Mouse (Mus musculus): ENCODE results near the gene Sh3bp1. TPM values are rescaled to one million over a fixed set of nuclear protein-coding genes. Genes with fewer than 3 reads are reported as not detected.

Sh3bp1 gene
- polyA plus RNA-seq, 1 experiment from 2014 or later, result 41.8 TPM

DNA sequence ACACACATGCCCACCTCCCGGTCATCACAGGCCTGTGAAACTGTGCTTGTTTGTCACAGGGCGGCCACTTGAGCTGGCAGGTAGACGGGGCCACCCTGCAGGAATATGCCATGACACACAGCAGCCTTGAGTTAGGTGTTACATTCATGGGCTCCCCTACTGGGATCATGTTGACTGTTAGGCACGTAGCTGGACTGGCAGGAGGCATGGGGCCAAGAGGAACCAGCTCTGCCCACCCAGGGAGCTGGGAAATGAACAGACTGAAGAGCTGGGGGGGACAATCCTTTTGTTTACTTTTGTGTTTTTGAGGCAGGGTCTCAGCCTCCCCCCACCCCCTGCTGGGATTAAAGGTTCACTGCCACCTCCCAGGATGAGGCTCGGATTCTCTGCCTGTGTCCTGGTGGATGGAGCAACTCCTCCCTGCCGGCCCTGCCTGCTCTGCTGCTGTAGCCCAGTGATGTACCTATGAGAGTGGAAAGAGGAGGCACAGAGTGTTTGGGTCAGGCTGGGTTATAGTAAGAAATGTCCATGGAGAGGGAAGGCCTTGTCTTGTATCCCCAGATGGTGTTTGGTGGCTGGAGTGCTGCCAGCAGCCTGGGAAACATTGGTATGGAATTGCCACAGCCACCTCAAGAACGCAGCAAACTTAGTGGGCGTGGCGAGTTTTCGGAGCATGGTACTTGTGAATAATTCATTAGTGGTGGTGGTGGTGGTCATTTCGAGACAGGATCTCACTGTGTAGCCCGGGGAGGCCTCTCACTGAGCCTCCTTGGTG, 16.7 kb downstream of the Sh3bp1 start:
- H3K9ac ChIP-seq (ENCODE audit: low read length), result peak overlapping the region; percentile 42; the same call in 1 of the 2 replicates
- no peaks in the 10 kb centered on the region for H3K9me3 ChIP-seq (ENCODE audit: control insufficient read depth, low read length)
- no peak for ATAC-seq (ENCODE audit: low read depth)
- peaks cover 22% of the 10 kb centered on the region for H3K4me1 ChIP-seq (replicated peaks; ENCODE audit: control insufficient read depth, insufficient read depth, low read length)
- H3K4me3 ChIP-seq (ENCODE audit: low read length), result no peak overlapping the region
- WGBS, result 56% methylated on average over 12 of the region's 12 CpGs
- no peaks in the 10 kb centered on the region for H3K27me3 ChIP-seq (ENCODE audit: control insufficient read depth, insufficient read depth, low read depth, low read length)
- H3K27ac ChIP-seq (ENCODE audit: low read length), result no peak overlapping the region
- peaks cover 12% of the 10 kb centered on the region for H3K36me3 ChIP-seq (ENCODE audit: control insufficient read depth, insufficient read depth, low read length)
- peak overlapping the region; percentile 29; the same call in 1 of the 2 replicates for H3K4me2 ChIP-seq (ENCODE audit: low read depth, low read length)

DNA sequence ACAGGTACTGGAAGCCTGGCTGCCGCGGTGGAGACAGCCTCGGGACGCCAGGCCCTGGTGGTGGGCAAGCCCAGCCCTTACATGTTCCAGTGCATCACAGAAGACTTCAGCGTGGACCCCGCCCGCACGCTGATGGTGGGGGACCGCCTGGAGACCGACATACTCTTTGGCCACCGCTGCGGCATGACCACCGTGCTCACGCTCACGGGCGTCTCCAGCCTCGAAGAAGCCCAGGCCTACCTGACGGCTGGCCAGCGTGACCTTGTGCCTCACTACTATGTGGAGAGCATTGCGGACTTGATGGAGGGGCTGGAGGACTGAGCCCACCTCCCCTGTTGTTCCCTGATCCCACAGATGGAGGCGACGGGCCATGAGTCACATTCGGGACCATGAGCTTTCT, 18.6 kb downstream of the Sh3bp1 start:
- H3K27me3 ChIP-seq (ENCODE audit: control insufficient read depth, insufficient read depth, low read depth, low read length), result no peaks in the 10 kb centered on the region
- no peak overlapping the region for H3K27ac ChIP-seq (ENCODE audit: low read length)
- H3K4me2 ChIP-seq (ENCODE audit: low read depth, low read length), result no peak overlapping the region
- H3K4me1 ChIP-seq (replicated peaks; ENCODE audit: control insufficient read depth, insufficient read depth, low read length), result peaks cover 22% of the 10 kb centered on the region
- ATAC-seq (ENCODE audit: low read depth), result no peak
- H3K36me3 ChIP-seq (ENCODE audit: control insufficient read depth, insufficient read depth, low read length), result peaks cover 12% of the 10 kb centered on the region
- 93% methylated on average over 23 of the region's 23 CpGs for WGBS
- H3K9me3 ChIP-seq (ENCODE audit: control insufficient read depth, low read length), result no peaks in the 10 kb centered on the region
- H3K4me3 ChIP-seq (ENCODE audit: low read length), result no peak overlapping the region
- no peak overlapping the region for H3K9ac ChIP-seq (ENCODE audit: low read length)

DNA sequence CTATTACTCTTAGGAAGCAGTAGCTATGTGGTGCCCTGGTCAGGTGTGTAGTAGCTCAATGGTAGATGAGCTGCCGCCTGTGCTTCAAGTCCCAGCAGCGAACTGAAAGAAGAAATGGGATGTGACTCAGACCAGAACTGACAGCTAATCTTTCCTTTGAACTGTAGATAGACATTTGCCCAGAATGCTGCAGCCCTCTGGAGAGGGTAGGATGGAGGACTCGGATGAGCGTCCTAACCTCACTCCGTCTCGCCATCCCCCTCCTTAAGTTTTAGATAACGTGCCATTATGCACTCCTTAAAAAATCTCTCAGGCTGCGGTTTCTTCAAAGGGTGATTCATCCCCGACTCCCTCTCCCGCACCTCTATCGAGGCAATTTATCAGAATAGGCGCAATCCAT, 20.3 kb downstream of the Sh3bp1 start:
- Histone ChIP-seq H3K9me3 (ENCODE audit: control insufficient read depth, low read length) (no peaks in the 10 kb centered on the region), H3K9ac (ENCODE audit: low read length) (no peak overlapping the region; the same call in 1 of the 2 replicates), H3K4me2 (ENCODE audit: low read depth, low read length) (no peak overlapping the region), H3K27me3 (ENCODE audit: control insufficient read depth, insufficient read depth, low read depth, low read length) (no peaks in the 10 kb centered on the region), H3K27ac (ENCODE audit: low read length) (no peak overlapping the region), H3K4me3 (ENCODE audit: low read length) (no peak overlapping the region), H3K4me1 (replicated peaks; ENCODE audit: control insufficient read depth, insufficient read depth, low read length) (peaks cover 16% of the 10 kb centered on the region), H3K36me3 (ENCODE audit: control insufficient read depth, insufficient read depth, low read length) (peaks cover 12% of the 10 kb centered on the region)
- 56% methylated on average over 12 of the region's 12 CpGs for WGBS
- ATAC-seq (ENCODE audit: low read depth), result no peak

DNA sequence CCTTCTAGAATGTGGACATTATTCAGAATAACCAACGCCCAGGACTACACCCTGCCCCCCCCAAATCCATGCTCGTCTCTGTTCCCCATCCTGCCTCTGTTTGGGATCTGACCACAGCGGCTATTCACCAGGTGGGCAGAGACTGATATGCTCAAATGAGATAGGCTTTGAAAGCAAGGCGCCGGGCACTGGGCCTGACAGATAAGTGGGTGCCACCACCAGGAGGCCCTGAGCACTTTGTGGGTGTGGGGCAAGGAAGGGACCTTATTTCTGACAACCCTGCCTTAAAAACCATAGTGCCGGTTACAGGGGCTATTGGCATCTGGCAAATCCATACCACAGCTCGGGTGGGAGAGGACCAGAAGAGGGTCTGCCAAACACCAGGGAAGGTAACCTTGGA, 23.1 kb downstream of the Sh3bp1 start:
- Histone ChIP-seq H3K36me3 (ENCODE audit: control insufficient read depth, insufficient read depth, low read length) (peaks cover 10% of the 10 kb centered on the region), H3K4me2 (ENCODE audit: low read depth, low read length) (no peak overlapping the region), H3K4me1 (replicated peaks; ENCODE audit: control insufficient read depth, insufficient read depth, low read length) (peaks cover 28% of the 10 kb centered on the region), H3K4me3 (ENCODE audit: low read length) (no peak overlapping the region), H3K27ac (ENCODE audit: low read length) (no peak overlapping the region), H3K27me3 (ENCODE audit: control insufficient read depth, insufficient read depth, low read depth, low read length) (no peaks in the 10 kb centered on the region), H3K9ac (ENCODE audit: low read length) (no peak overlapping the region), H3K9me3 (ENCODE audit: control insufficient read depth, low read length) (no peaks in the 10 kb centered on the region)
- ATAC-seq (ENCODE audit: low read depth), result no peak
- WGBS, result 78% methylated on average over 7 of the region's 7 CpGs

DNA sequence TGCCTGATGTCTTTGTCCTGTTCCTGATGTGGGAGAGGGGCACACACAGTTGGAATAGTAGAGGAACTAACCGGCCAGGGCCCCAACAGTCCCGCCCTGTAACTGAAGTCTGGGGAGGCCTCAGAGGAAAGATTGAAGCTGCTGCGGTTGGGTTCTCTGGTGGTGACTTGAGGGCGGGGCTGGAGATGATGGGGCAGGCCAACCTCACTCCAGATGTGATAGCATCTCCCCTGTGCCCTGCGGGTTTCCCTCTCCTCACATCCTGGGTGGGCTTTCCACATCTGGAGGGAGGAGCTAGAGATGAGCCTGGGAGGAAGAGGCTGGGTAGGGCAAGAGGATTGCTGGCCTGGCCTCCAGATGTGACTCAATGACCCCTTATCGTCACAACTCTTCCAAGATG, 24.0 kb downstream of the Sh3bp1 start:
- H3K36me3 ChIP-seq (ENCODE audit: control insufficient read depth, insufficient read depth, low read length), result peaks cover 7% of the 10 kb centered on the region; the same call in 1 of the 2 replicates
- WGBS, result 69% methylated on average over 6 of the region's 6 CpGs
- no peaks in the 10 kb centered on the region for H3K9me3 ChIP-seq (ENCODE audit: control insufficient read depth, low read length)
- no peak for ATAC-seq (ENCODE audit: low read depth)
- H3K4me1 ChIP-seq (replicated peaks; ENCODE audit: control insufficient read depth, insufficient read depth, low read length), result peaks cover 33% of the 10 kb centered on the region
- no peak overlapping the region for H3K4me2 ChIP-seq (ENCODE audit: low read depth, low read length)
- H3K9ac ChIP-seq (ENCODE audit: low read length), result no peak overlapping the region
- no peak overlapping the region for H3K4me3 ChIP-seq (ENCODE audit: low read length)
- H3K27me3 ChIP-seq (ENCODE audit: control insufficient read depth, insufficient read depth, low read depth, low read length), result no peaks in the 10 kb centered on the region
- H3K27ac ChIP-seq (ENCODE audit: low read length), result no peak overlapping the region

DNA sequence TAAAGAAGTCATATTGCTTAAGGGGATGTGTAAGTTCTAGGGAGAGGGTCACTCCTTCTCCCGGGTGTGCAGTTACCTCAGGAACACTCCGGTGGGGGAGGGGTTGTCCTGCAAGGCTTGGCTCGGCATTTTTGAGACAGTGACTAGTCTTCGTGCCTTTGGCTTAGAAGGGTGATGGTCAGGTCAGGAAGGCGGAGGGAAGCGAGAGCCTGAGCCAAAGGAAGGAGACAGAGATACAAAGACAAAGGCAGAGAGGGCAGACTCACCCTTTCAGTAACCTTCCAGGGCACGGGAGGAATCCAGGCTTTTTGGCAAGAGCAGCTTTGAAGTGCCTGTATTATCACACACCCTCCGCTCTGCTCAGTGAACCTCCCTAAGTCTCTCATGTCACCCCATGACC, 25.6 kb downstream of the Sh3bp1 start:
- no peaks in the 10 kb centered on the region for H3K9me3 ChIP-seq (ENCODE audit: control insufficient read depth, low read length)
- H3K27me3 ChIP-seq (ENCODE audit: control insufficient read depth, insufficient read depth, low read depth, low read length), result no peaks in the 10 kb centered on the region
- peak overlapping the region; percentile 59 for H3K9ac ChIP-seq (ENCODE audit: low read length)
- peaks cover 34% of the 10 kb centered on the region for H3K4me1 ChIP-seq (replicated peaks; ENCODE audit: control insufficient read depth, insufficient read depth, low read length)
- no peaks in the 10 kb centered on the region; the same call in 1 of the 2 replicates for H3K36me3 ChIP-seq (ENCODE audit: control insufficient read depth, insufficient read depth, low read length)
- no peak for ATAC-seq (ENCODE audit: low read depth)
- 21% methylated on average over 8 of the region's 8 CpGs for WGBS
- H3K4me2 ChIP-seq (ENCODE audit: low read depth, low read length), result no peak overlapping the region
- peak overlapping the region; percentile 97 for H3K27ac ChIP-seq (ENCODE audit: low read length)
- no peak overlapping the region for H3K4me3 ChIP-seq (ENCODE audit: low read length)

DNA sequence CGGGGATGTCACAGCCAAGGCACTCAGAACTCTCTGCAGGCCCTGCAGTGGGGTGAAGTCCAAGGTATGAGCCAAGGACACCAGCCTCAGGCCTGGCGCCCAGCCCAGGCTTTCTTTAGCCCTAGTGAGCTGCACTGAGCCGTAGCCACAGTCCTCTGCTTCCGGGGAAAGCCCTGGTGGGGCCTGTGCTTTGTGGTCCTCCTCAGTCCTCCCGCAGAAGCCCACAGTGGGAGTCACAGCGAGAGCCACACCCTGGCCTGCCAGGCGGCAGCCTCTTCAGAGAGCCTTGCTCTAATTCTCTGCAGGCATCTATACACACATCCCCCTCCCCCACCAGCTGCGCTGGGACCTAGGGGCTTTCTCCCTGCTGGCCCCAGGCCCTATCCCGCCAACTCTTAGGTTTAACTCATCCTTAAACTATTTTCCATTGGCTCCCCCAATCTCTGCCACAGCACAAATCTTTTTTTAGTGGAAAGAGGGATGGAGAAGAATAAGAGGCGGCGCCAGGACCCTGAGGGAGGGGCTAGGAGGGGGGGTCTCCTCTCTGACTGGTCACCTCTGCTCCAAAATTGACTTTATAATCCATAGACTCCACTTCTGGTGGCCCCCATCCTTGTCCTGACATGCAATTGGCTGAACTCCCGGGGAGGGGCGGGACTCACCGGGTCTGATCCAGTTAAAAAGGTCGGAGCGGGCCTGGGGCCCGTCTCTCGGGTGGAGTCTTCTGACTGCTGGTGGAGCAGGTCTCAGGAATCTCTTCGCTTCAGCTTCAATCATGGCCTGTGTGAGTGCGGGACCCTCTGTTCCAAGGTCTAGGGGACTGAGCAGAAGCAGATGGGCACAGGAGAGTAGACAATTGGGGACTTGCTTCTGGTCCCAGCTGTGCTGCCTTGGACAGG, 26.7 kb downstream of the Sh3bp1 start, which contains the start of gene Lgals1:
Gene Lgals1 (plus strand): TSS at position 705 of the 899 bp plus-strand sequence.
- Histone ChIP-seq H3K27ac (ENCODE audit: low read length) (peak within 1 kb of the TSS; percentile 97), H3K4me3 (ENCODE audit: low read length) (peak within 1 kb of the TSS; percentile 55), H3K9ac (ENCODE audit: low read length) (peak within 1 kb of the TSS; percentile 70), H3K4me2 (ENCODE audit: low read depth, low read length) (peak within 1 kb of the TSS; percentile 69), H3K4me1 (replicated peaks; ENCODE audit: control insufficient read depth, insufficient read depth, low read length) (peaks cover 34% of the 10 kb centered on the region), H3K27me3 (ENCODE audit: control insufficient read depth, insufficient read depth, low read depth, low read length) (no peaks in the 10 kb centered on the region), H3K9me3 (ENCODE audit: control insufficient read depth, low read length) (no peaks in the 10 kb centered on the region), H3K36me3 (ENCODE audit: control insufficient read depth, insufficient read depth, low read length) (no peaks in the 10 kb centered on the region; the same call in 1 of the 2 replicates)
- peak; percentile 85 for ATAC-seq (ENCODE audit: low read depth)
- WGBS, result 7% methylated on average over 20 of the region's 20 CpGs

DNA sequence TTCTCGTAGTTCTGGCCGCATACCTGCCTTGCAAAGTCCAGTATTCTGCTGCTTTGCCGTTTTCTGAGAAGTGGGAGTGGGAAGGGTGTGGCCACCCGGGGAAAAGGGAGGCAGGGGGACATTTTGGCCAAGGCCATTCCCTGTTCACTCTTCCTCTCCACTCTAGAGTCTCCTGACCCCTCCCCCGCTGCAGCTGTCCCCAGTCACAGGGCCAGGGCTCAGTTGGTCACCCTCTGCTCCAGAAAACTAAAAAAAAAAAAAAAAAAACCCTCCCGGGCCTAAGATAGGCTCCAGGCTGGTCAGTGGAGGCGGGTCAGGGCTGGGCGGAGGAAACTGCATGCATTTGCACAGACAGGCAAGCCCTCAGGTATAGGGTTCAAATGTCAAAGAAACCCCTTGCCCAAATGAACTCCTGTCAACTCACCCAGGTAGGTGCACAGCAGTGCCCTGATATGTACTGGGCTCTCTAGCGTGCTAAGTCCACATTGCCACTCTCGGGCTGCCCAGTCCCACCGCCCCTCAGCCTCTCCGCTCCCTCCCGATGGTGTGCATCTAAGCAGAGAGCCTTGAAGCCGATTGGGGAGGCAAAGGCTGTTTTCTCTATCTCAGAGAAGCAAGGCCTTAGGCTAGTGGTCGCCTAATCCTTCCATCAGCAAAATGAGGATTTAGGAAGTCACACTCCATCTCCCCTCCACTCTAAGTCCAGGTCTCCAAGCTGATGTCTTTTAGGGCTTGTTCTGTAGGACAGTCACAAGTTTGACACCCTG, 27.6 kb downstream of the Sh3bp1 start:
- peak overlapping the region; percentile 69 for H3K4me2 ChIP-seq (ENCODE audit: low read depth, low read length)
- 18% methylated on average over 15 of the region's 15 CpGs for WGBS
- H3K9ac ChIP-seq (ENCODE audit: low read length), result peak overlapping the region; percentile 70
- ATAC-seq (ENCODE audit: low read depth), result peak; percentile 7; the same call in 1 of the 2 replicates
- peak overlapping the region; percentile 97 for H3K27ac ChIP-seq (ENCODE audit: low read length)
- H3K27me3 ChIP-seq (ENCODE audit: control insufficient read depth, insufficient read depth, low read depth, low read length), result no peaks in the 10 kb centered on the region
- H3K36me3 ChIP-seq (ENCODE audit: control insufficient read depth, insufficient read depth, low read length), result no peaks in the 10 kb centered on the region; the same call in 1 of the 2 replicates
- H3K4me1 ChIP-seq (replicated peaks; ENCODE audit: control insufficient read depth, insufficient read depth, low read length), result peaks cover 34% of the 10 kb centered on the region
- no peaks in the 10 kb centered on the region for H3K9me3 ChIP-seq (ENCODE audit: control insufficient read depth, low read length)
- peak overlapping the region; percentile 55 for H3K4me3 ChIP-seq (ENCODE audit: low read length)
